Mouse (Mus musculus) cortical plate, adult 2 months (tissue): ENCODE data around the gene Zfyve27. TPM values are rescaled to one million over a fixed set of nuclear protein-coding genes. Genes with fewer than 3 reads are reported as not detected.

Experiments
- H3K27ac ChIP-seq: fragments of 200-500 bp; 2 replicates; pipeline ENCODE4 v1.5.1; 2012; ENCODE audit warnings: low read length, control low read depth, inconsistent platforms; ENCODE audit not compliant: insufficient read depth
- H3K4me1 ChIP-seq: fragments of 200-500 bp; 2 replicates; pipeline ENCODE4 v1.6.1; 2011; ENCODE audit warnings: low read length; ENCODE audit not compliant: control insufficient read depth, insufficient read depth
- H3K4me3 ChIP-seq: fragments of 200-500 bp; 2 replicates; pipeline ENCODE4 v1.5.1; 2011; ENCODE audit warnings: mild to moderate bottlenecking, low read length, control low read depth; ENCODE audit not compliant: insufficient read depth
- CTCF ChIP-seq: fragments of 200-500 bp; IDR thresholded peaks from 2 replicates; pipeline ENCODE4 v1.5.1; 2011; ENCODE audit warnings: mild to moderate bottlenecking, control low read depth, low read length; ENCODE audit not compliant: insufficient read depth; ENCODE audit errors: extremely low read depth
- POLR2A ChIP-seq: fragments of 200-500 bp; IDR thresholded peaks from 2 replicates; pipeline ENCODE4 v1.6.1; 2011; ENCODE audit warnings: mild to moderate bottlenecking, low read length, control low read depth; ENCODE audit not compliant: insufficient read depth; ENCODE audit errors: extremely low read depth
- polyA plus RNA-seq: library from polyadenylated mRNA; depleted of rRNA; stranded (reverse); fragments of >200 nt; gene quantifications from 2 replicates; pipeline ENCODE4 v1.2.3, GENCODE M21; 2012

The Zfyve27 gene
- polyA plus RNA-seq, 1 experiment, result 107 TPM

GRCm38 (mm10) chr19:42169322-42169975 is 5.7 kb downstream of the Zfyve27 start:
- Histone ChIP-seq H3K27ac (no peak overlapping the region), H3K4me3 (no peak overlapping the region), H3K4me1 (peaks cover 7% of the 10 kb centered on the region)
- TF ChIP-seq POLR2A (no peak), CTCF (no peak)

- Histone ChIP-seq H3K27ac (no peak overlapping the region), H3K4me1 (peaks cover 7% of the 10 kb centered on the region), H3K4me3 (peak overlapping the region; percentile 89)
- TF ChIP-seq CTCF (no peak), POLR2A (peak; percentile 60; the same call in 1 of the 2 replicates)
Observed at GRCm38 (mm10) chr19:42170025-42170969, 6.5 kb downstream of the Zfyve27 start.

DNA sequence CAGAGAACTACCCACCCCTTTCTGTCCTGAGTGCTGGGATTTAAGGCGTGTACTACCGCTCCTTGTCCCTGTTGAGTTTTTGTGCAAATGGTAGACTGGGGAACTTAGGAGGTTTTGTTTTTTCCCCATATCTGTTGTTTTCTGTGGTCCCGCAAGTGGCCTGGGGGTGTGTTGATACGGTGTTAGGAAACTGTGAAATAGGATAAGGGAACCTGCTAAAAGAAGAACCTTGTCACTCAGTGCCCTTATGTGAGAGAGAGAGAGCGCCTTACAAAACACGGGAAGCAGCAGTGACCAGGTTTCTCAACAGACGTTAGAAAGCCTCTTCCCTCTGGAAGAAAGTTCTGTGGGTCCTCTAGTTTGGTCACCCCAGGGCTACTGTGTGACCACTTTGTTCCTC is 13.1 kb downstream of the Zfyve27 start:
- Histone ChIP-seq H3K27ac (no peak overlapping the region), H3K4me3 (no peak overlapping the region), H3K4me1 (no peaks in the 10 kb centered on the region)
- TF ChIP-seq POLR2A (no peak), CTCF (no peak)

DNA sequence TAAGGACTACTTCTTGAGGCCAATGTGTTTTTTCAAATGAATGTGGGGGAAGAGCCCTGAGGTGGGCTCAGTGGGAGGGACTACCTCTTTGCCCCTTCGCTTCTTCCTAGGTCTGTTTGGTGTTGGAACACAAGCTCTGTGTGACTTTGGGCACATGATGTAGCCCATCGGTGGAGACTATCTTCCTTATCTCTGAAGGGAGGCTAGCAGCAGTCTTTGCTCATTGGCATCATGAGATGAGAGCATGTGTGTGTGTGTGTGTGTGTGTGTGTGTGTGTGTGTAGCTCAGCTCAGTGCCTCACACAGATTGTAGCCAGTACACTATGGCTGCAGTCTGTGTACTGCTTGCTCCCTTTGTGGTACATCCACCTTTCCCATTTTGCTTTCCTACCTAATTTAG is 13.7 kb downstream of the Zfyve27 start:
- TF ChIP-seq POLR2A, result no peak
- TF ChIP-seq CTCF, result no peak
- Histone ChIP-seq H3K4me3 (no peak overlapping the region), H3K27ac (no peak overlapping the region), H3K4me1 (no peaks in the 10 kb centered on the region)

DNA sequence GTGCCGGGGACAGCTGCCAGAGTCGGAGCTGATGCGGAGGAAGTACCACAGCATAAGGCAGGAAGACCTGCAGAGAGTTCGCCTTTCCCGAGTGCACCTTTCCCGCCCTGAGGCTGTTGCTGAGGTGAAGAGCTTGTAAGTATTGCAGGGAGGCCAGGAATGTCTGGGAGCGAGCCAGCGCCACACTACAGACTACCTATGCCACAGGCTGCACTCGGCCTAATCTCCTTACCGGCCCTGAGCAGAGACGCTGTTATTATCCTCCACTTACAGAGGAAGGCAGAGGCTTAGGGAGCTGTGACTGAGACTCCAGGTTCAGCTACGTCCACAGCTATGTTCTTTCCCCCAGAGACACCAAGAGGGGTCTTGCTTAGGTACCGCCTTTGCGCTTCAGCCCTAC is 15.6 kb downstream of the Zfyve27 start:
- Histone ChIP-seq H3K4me3 (no peak overlapping the region), H3K4me1 (no peaks in the 10 kb centered on the region), H3K27ac (no peak overlapping the region)
- TF ChIP-seq POLR2A, result no peak

GRCm38 (mm10) chr19:42182673-42183072 is 18.9 kb downstream of the Zfyve27 start:
- Histone ChIP-seq H3K27ac (no peak overlapping the region), H3K4me3 (no peak overlapping the region), H3K4me1 (no peaks in the 10 kb centered on the region)
- TF ChIP-seq POLR2A, result no peak
- TF ChIP-seq CTCF, result peak; percentile 50

GRCm38 (mm10) chr19:42189735-42190134 is 26.0 kb downstream of the Zfyve27 start:
- Histone ChIP-seq H3K27ac (no peak overlapping the region), H3K4me3 (no peak overlapping the region), H3K4me1 (no peaks in the 10 kb centered on the region)
- TF ChIP-seq POLR2A, result no peak
- no peak for TF ChIP-seq CTCF

GRCm38 (mm10) chr19:42190494-42190893 is 26.7 kb downstream of the Zfyve27 start:
- TF ChIP-seq CTCF (peak; percentile 66), POLR2A (no peak)
- H3K4me3 ChIP-seq, result no peak overlapping the region
- no peak overlapping the region for H3K27ac ChIP-seq
- no peaks in the 10 kb centered on the region for H3K4me1 ChIP-seq

GRCm38 (mm10) chr19:42193311-42193710 is 29.6 kb downstream of the Zfyve27 start:
- no peak overlapping the region for H3K4me3 ChIP-seq
- TF ChIP-seq POLR2A, result no peak
- no peak for TF ChIP-seq CTCF
- no peaks in the 10 kb centered on the region for H3K4me1 ChIP-seq
- H3K27ac ChIP-seq, result no peak overlapping the region

DNA sequence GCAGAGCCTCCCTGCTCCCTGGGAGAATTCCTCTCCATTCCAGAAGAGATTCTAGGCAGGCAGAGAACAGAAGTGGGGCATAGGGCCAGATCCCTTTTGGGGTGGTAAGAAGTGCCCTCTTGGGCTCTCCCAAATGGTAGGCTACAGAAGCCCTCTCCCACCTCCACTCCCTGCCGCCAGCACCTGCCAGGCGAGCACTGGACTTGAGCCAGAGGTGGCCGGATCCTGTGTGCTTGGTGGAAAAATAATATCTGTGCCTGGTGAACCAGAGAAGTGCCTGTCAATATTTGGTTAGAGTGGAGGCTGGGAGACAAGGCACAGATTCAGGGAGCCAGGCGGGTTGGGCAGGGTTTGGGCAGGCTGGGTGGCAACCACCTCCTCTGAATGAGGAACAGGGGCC is 32.6 kb downstream of the Zfyve27 start:
- no peaks in the 10 kb centered on the region for H3K4me1 ChIP-seq
- H3K27ac ChIP-seq, result no peak overlapping the region
- TF ChIP-seq CTCF, result no peak
- no peak for TF ChIP-seq POLR2A
- H3K4me3 ChIP-seq, result no peak overlapping the region
